Mouse (Mus musculus): ENCODE data around the gene Dnajc1.

The Dnajc1 gene

GRCm38 (mm10) chr2:18392331-18393021 is at the start of gene Dnajc1:
TSS of gene Dnajc1 (minus strand) at chr2:18392830.
- DNase-seq (ENCODE audit: low spot score in 2 of 2) = peak; percentile 78 to 80

DNA sequence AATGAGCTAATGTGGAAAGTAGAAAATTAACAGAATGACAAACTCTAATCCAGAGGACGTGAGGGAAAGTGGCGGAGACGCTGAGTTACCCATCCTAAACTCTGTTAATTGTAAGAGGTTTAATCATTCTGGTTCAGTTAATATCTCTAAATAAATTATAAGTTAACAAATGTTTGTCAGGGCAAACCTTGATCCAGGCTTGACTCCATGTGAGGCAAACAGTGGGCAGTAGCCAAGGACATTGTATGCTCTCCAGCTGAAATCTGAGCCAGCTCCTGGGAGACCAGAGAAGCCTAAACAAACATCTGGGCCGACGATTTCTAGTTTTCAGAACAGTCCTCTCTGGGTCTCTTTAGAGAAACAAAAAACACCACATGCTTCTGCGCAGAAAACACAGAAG is 49.2 kb upstream of the Dnajc1 start:
- no peak for DNase-seq (ENCODE audit: low spot score in 2 of 2)

GRCm38 (mm10) chr2:18415242-18415641 is 22.6 kb upstream of the Dnajc1 start:
- DNase-seq (ENCODE audit: low spot score in 2 of 2) = no peak

GRCm38 (mm10) chr2:18403679-18404078 is 11.0 kb upstream of the Dnajc1 start:
- DNase-seq (ENCODE audit: low spot score in 2 of 2) = no peak

- DNase-seq (ENCODE audit: low spot score in 2 of 2) = no peak
Measured at GRCm38 (mm10) chr2:18401771-18402170, 9.1 kb upstream of the Dnajc1 start.

- DNase-seq (ENCODE audit: low spot score in 2 of 2) = no peak
Measured at GRCm38 (mm10) chr2:18393022-18393519, 441 bp upstream of the Dnajc1 start.

- DNase-seq (ENCODE audit: low spot score in 2 of 2) = no peak
Measured at GRCm38 (mm10) chr2:18391861-18392260, 769 bp downstream of the Dnajc1 start.

GRCm38 (mm10) chr2:18389631-18390030 is 3.0 kb downstream of the Dnajc1 start:
- DNase-seq (ENCODE audit: low spot score in 2 of 2) = no peak

GRCm38 (mm10) chr2:18381662-18382061 is 11.0 kb downstream of the Dnajc1 start:
- DNase-seq (ENCODE audit: low spot score in 2 of 2) = no peak

DNA sequence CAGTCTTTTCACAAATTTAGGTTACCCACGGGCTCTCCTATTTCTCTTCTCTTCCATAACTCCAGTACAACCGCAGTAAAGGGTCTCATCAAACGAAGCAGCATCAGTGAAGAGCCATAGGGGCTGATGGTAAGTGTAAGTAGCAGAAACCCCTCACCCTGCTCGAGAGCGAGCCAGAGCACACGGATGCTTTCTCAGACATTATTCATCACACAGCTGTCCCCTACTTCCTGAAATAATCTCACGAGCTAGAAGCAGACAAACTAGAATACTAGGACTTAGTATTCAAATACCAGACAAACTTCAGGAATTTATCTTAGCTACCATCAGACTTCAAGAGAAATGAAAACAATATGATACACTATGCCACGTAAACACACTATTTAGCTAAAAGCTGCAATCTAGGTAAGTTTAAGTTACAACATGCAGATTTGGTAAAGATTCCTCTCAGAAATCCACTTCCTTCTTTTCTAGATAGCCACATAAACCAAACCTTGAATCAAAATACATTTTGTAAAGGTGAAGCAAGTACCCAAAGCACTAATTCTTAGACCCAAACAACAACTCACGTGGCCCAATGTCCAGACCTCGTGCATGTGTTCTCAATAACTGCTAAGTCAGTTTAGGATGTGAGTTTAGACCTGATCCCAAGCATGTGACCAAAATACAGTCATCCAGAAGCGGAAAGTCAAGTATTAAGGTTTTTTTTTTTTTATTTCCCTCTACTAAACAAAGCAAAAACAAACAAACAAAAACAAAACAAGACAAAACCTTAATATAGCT is 20.0 kb downstream of the Dnajc1 start:
- no peak for DNase-seq (ENCODE audit: low spot score in 2 of 2)

DNA sequence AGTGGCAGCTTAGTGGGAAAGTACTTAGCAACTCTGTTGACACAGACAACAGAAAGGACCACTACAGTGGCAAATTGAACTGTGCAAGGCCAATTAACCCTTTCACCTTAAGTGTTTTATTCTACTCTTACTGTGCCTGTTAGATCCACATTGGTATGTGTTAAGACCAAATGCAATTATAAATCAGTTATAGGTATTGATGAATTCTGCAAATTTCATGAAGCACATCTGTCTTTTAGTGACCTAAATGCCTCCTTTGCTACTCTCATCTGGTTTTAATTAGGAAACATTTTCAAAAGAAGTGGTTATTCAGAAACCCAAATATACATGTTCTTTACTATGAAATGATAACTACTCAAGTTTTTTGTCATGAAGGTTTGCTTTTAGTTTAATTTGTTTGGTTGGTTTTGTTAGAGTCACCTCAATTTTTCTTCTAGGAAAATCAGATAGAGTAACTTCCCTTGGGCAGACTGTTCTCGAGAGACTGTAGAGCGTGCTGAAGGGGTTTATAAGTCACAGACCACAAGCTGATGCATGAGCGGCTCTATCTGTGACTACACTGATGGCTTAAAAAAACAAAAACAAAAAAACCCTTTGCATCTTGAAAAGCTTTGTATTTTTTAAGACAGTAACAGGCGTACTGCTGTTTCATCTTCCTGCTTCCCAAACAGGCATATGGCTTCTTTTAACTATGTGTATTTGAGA is 21.7 kb downstream of the Dnajc1 start:
- no peak for DNase-seq (ENCODE audit: low spot score in 2 of 2)

DNA sequence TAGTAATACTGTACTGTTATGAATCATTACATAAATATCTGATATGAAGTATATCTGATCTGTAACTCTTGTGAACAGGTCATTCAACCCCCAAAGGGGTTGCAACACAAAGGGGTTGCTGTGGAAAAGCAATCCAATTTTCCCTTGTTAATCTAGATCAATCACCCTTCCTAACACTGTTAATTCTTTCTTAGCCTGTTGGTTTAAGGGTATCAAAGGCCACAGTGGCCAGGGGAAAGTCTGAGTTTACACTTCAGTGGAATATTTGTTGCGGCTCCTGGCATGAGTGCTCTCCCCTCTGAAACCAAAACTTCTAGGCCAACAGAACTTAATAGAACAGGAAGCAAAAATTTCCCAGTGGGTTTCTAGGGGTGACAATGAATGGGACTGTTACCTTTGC is 28.2 kb downstream of the Dnajc1 start:
- no peak for DNase-seq (ENCODE audit: low spot score in 2 of 2)

GRCm38 (mm10) chr2:18355293-18355692 is 37.3 kb downstream of the Dnajc1 start:
- no peak for DNase-seq (ENCODE audit: low spot score in 2 of 2)

DNA sequence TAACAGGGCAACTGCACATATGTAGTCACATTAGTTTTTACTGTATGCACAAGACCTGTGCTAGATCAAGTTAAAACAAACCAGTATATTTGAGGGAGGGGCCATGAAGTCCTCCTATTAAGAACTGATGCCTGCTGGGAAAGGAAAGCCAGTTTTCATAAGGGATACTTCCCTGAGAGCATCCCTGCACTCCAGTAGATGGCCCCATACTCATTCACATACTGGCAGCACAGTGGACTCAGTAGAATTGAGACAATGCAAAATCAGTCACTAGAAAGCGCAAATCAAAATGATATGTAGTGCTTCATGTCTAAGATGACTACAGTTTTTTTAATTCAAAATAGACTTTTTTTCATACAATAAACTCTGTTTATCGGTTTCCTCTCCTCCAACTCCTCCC is 40.0 kb downstream of the Dnajc1 start:
- DNase-seq (ENCODE audit: low spot score in 2 of 2) = no peak

- no peak for DNase-seq (ENCODE audit: low spot score in 2 of 2)
Measured at GRCm38 (mm10) chr2:18343464-18343863, 49.2 kb downstream of the Dnajc1 start.

GRCm38 (mm10) chr2:18318671-18319070 is 74.0 kb downstream of the Dnajc1 start:
- no peak for DNase-seq (ENCODE audit: low spot score in 2 of 2)

GRCm38 (mm10) chr2:18317503-18318281 is 74.9 kb downstream of the Dnajc1 start:
- no peak for DNase-seq (ENCODE audit: low spot score in 2 of 2)

GRCm38 (mm10) chr2:18316909-18317308 is 75.7 kb downstream of the Dnajc1 start:
- no peak for DNase-seq (ENCODE audit: low spot score in 2 of 2)

DNA sequence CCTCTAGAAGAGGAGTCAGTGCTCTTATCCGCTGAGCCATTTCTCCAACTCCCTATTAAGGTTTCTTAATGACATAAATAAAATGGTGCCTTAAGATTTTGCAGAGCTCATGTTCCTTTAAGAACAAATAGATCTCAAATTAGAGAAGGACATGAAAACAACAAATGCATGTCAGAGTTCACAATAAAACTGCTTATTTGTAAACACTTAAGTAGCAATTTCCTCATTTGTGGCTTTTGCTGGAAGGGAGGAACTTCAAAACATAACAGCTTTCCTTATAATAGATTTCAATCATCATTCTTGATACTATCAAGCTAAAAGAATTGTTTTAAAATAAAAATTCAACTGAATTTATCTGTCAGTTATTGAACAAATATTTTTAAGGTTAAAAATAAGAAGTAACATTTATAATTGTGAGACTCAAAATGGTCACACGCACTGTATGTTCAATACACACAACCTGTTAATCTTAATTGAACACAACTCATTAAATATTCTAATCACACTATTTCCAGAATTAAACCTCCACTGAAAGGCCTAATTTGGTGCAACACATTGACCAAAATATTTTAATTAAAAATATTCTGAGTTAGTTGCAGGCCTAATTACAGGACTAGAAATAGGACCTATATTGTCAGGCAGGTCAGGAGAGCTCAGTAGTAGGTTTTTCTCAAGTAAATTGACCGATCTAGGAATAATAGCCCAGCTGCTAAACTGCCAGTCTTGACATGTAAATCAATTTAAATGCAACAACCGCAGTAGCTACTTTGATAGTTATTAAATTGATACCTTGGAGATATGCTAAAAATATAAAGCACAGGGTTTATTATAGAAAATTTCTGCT is 82.1 kb downstream of the Dnajc1 start:
- DNase-seq (ENCODE audit: low spot score in 2 of 2) = no peak

GRCm38 (mm10) chr2:18307440-18308305 is 85.0 kb downstream of the Dnajc1 start:
- DNase-seq (ENCODE audit: low spot score in 2 of 2) = no peak

All from frontal cortex, postnatal 14 days (tissue).